Mouse (Mus musculus): ENCODE measurements at regions not wholly inside any gene's neighbourhood (a gene's known extent, or its start where the extent isn't known, plus 50 kb on each side); places are given as distances from the start of the nearest gene placed in this dataset.
"Not testable (repeated sequence)": the region's sequence is repeated elsewhere in the genome, so short reads cannot be mapped to it uniquely, and the experiment has no call there.

DNA sequence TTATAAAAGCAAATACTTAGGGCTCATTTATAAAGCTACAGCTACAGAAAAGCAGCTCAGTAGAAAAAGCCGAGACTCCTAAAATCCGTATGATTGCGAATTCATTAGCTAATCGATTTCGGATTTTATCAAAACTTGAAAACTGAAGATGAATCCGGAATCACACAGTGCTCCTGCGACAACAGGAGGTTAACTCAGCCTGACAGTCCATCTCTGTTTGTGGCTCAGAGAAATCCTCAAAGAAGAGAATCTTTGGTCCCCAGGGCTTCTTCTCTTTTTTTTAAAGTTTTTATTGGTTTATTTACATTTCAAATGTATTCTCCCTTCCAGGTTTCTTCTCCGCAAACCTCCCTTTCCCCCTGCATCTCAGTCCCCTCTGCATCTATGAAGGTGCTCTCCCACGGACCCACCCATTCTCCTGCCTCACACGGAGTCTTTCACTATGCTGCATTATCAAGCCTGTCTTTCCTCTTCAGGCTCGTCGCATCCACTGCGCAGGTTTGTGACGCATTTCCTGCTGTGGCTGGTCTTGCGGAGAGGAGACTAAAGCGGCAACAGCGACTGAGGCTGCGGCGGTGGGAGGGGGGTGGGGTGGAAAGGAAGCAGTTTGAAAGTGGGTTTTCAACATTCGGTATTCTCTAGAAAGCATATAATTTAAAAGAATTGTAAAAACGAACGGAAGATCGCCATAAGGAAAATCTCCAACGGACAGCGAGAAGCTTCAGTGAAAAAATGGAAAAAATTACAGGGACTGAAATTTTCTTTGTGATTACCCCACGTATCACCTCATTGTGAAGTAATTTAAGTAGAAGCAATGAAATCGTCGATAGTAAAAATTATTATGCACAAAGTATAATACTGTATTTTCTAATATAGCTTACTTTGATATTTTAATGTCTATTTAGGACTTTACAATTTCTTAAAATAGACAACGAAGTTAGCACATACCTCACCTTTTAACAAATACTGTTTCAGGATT lies 482.5 kb upstream of the Snrpn start:
- H3K4me3 ChIP-seq (replicated peaks), result peak overlapping the region; percentile 35
- H3K27me3 ChIP-seq (replicated peaks); H3K9ac ChIP-seq; H3K36me3 ChIP-seq; H3K4me1 ChIP-seq; H3K9me3 ChIP-seq; H3K27ac ChIP-seq: not testable (repeated sequence)
- ATAC-seq (ENCODE audit: insufficient read depth, low FRiP score, low read depth), result peak; percentile 68; the same call in 1 of the 2 replicates
- peak overlapping the region; percentile 48 for H3K4me2 ChIP-seq
- 25% methylated on average over 29 of the region's 29 CpGs for WGBS

DNA sequence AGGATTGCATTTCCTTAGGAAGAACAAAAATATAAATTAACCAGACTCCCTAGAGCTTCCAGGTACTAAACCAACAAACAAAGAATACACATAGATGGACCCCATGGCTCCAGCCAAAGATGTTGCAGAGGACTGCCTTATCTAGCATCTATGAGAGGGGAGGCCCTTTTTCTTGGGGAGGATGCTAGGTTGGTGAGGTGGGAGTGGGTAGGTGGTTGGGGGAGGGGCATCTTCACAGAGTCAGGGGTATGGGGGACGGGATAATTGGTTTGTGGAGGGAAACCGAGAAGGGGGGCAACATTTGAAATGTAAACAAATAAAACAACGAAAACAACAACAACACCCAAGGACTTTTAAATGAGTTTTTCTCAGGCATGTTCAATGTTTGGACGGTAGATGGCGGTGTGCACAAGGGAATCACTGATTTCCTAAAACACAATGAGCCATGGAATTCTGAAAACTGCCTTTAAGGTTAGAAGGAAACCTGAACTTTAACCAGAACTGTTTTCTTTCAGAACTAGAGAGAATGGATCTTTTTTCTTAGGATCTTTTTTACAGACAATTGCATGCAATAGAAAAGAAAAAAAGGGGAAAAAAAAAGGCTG lies 477.2 kb upstream of the Snrpn start:
- H3K4me2 ChIP-seq; H3K4me1 ChIP-seq; H3K4me3 ChIP-seq (replicated peaks); H3K9ac ChIP-seq; H3K9me3 ChIP-seq; ATAC-seq (ENCODE audit: insufficient read depth, low FRiP score, low read depth); H3K27me3 ChIP-seq (replicated peaks); H3K36me3 ChIP-seq; H3K27ac ChIP-seq: not testable (repeated sequence)
- WGBS, result 10% methylated on average over 5 of the region's 5 CpGs
